21 mouse cellular contexts compared by ENCODE assay signal in genomic region chr15:78614536-78614935, GRCm38 (mm10). TPM values are rescaled to one million over a fixed set of nuclear protein-coding genes. Genes with fewer than 3 reads are reported as not detected.
A peak's percentile ranks its signal among the peaks of the same experiment; 100 is the strongest.
DNase-seq lines count a peak whose midpoint lies in the region; ATAC-seq lines count a peak whose summit lies in the region.
"Had no signal": no experiment of that assay in that cellular context is flagged by ENCODE, and none has a peak within 500 bp of the region (broad histone marks: within the 10 kb centered on the region; RNA-seq: fewer than 3 reads in every experiment).

No protein-coding gene starts in this region.

- peak; percentile 81 for DNase-seq in CD4-positive helper T cell, adult 2 months (ENCODE audit: low read depth, low spot score)
- DNase-seq in CD8-positive naive resting alpha-beta T cell, adult 2 months (ENCODE audit: low read depth in 2 of 2, low spot score in 2 of 2): peak; percentile 49 to 64
- peak; percentile 39 to 44 for DNase-seq in thymus, postnatal 10 days (ENCODE audit: low spot score in 2 of 2)
- DNase-seq in gastrocnemius, adult 18-20 months (ENCODE audit: low spot score): no peak
- DNase-seq in kidney, postnatal 36 days: no peak
- no peak for DNase-seq in heart, adult 8-10 months (ENCODE audit: low spot score)
- DNase-seq in kidney, adult 11 months: no peak
- DNase-seq: adrenal gland, postnatal 36 days; cerebellum, adult 18-20 months; cerebellum, postnatal 10 days; gastrocnemius, postnatal 25 days; heart, adult 11 months; kidney, adult 9 months; kidney, postnatal 10 days; layer of hippocampus, adult 9-11 months; lung, embryonic 14.5 days; lung, postnatal 14 days; right cerebral cortex, postnatal 4 days had no signal

- peak; percentile 26; the same call in 1 of the 2 replicates for ATAC-seq in megakaryocyte, adult 5-6 weeks (ENCODE audit: poor library complexity, severe bottlenecking)
- ATAC-seq: forebrain, embryonic 16.5 days; midbrain, embryonic 15.5 days had no signal

RNA-seq across cellular contexts. Expression of gene Cyth4, which starts 17.7 kb away (rescaled TPM):
- total RNA-seq in megakaryocyte, adult 5-6 weeks (2015): 137 and 141 TPM in 2 replicates
- total RNA-seq in megakaryocyte, adult 5-6 weeks (2017): 263 and 285 TPM in 2 replicates
- total RNA-seq in gastrocnemius, adult 18-20 months (2021): 1 to 10 TPM in 1 of 2 experiments, under 1 TPM in 1; 0.82 to 2.3 TPM
- 1 to 10 TPM; 4.2 to 8.7 (median 5.3) TPM for total RNA-seq in heart, adult 8-10 months (2022)

RNA-seq across cellular contexts. Expression of gene Rac2, which starts 42.0 kb away (rescaled TPM):
- total RNA-seq in megakaryocyte, adult 5-6 weeks (2015): 581 and 637 TPM in 2 replicates
- total RNA-seq in megakaryocyte, adult 5-6 weeks (2017): 416 and 453 TPM in 2 replicates
- 1 to 10 TPM in 1 of 2 experiments, under 1 TPM in 1; 0.96 to 1.8 TPM for total RNA-seq in gastrocnemius, adult 18-20 months (2021)
- total RNA-seq in heart, adult 8-10 months (2022): 1 to 10 TPM; 1.2 to 7.6 (median 2.7) TPM

Comparison
In these comparisons a context has a peak if more than half of its experiments do, and no peak if none do; other contexts are left out.
1. DNase-seq: peak in CD4-positive helper T cell, adult 2 months (single experiment), CD8-positive naive resting alpha-beta T cell, adult 2 months (2 of 2) and thymus, postnatal 10 days (2 of 2); none in gastrocnemius, adult 18-20 months (single experiment), kidney, postnatal 36 days (0 of 2), heart, adult 8-10 months (single experiment) and kidney, adult 11 months (single experiment).
2. RNA of gene Cyth4, which starts 17.7 kb away (total RNA-seq): 137 to 285 TPM in megakaryocyte, adult 5-6 weeks; 4.2 to 8.7 TPM in heart, adult 8-10 months and 0.82 to 2.3 TPM in gastrocnemius, adult 18-20 months; every median in the first group is over 10 times any median in the second.
3. RNA of gene Rac2, which starts 42.0 kb away (total RNA-seq): 416 to 637 TPM in megakaryocyte, adult 5-6 weeks; 1.2 to 7.6 TPM in heart, adult 8-10 months and 0.96 to 1.8 TPM in gastrocnemius, adult 18-20 months; every median in the first group is over 10 times any median in the second.